Mouse (Mus musculus): ENCODE results near the gene Tesk2.

DNA sequence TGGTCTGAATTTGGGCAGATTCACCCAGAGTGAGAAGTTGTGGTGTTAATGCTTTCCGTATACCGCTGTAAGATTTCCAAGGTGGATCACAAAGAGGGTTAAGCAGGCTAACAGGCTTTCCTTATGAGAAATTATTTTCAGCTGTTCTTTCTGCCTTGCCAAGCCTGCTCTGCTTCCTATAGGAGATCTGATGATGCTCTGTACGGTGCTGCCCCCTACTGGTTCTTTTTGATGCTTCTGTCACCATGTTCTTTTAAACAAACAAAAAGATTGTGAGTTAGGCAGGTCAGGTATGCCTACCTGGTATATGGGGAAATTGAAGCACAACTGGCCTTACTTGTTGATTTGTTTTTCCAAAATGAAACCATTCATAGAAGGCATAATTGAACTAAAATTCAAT lies 68.2 kb downstream of the Tesk2 start:
- TF ChIP-seq POLR2A (IDR thresholded peaks at IDR 0.05; ENCODE audit: low read depth, low read length) (no peak), CTCF (conservative IDR thresholded peaks at IDR 0.05 in 1 of 2, IDR thresholded peaks at IDR 0.05 in 1 of 2; ENCODE audit: low read depth in 2 of 2, low read length in 2 of 2) (peak; percentile 55 to 95), MAFK (IDR thresholded peaks at IDR 0.05; ENCODE audit: insufficient replicate concordance, low read length) (no peak)
